Mouse (Mus musculus) thymus, adult 2 months (tissue): ENCODE data around the gene Slco3a1.

ENCODE experiments used
- CTCF ChIP-seq: fragments of 200-500 bp; IDR thresholded peaks from 2 replicates; pipeline ENCODE4 v1.5.1; 2012; ENCODE audit warnings: mild to moderate bottlenecking, control low read depth, low read length, moderate library complexity, borderline replicate concordance; ENCODE audit not compliant: control insufficient read depth, poor library complexity, insufficient read depth; ENCODE audit errors: extremely low read depth
- POLR2A ChIP-seq: fragments of 200-500 bp; IDR thresholded peaks from 2 replicates; pipeline ENCODE4 v1.6.1; 2012; ENCODE audit warnings: mild to moderate bottlenecking, low read length, control low read depth, moderate library complexity; ENCODE audit not compliant: control insufficient read depth, poor library complexity, insufficient read depth; ENCODE audit errors: extremely low read depth

- TF ChIP-seq POLR2A (no peak), CTCF (no peak)
These were observed 2.0 kb downstream of the Slco3a1 start for GRCm38 (mm10) chr7:74552546-74552945.
